Mouse (Mus musculus) erythroid progenitor cell, adult 5-6 weeks (primary cell): ENCODE results near the gene Ereg. TPM values are rescaled to one million over a fixed set of nuclear protein-coding genes. Genes with fewer than 3 reads are reported as not detected.

ENCODE experiments used
- ATAC-seq: replicated peaks from 2 replicates; pipeline ENCODE4 v1.8.0; 2016; ENCODE audit warnings: moderate number of reproducible peaks, mild to moderate bottlenecking, moderate TSS enrichment, inconsistent platforms; ENCODE audit not compliant: poor library complexity, low FRiP score, severe bottlenecking
- total RNA-seq, 2 experiments: library from RNA; stranded (forward) in 1 of 2; stranded (reverse) in 1 of 2; fragments of 150-400 nt in 1 of 2; fragments of 186-747, 209-891 nt in 1 of 2; gene quantifications; 2 replicates each; pipeline versions ENCODE4 v1.2.3 to v1.2.4; 2015 to 2017; ENCODE audit warnings: low replicate concordance in 2 of 2

Gene Ereg
- total RNA-seq, 2 experiments from 2014 or later: not detected

- no peak for ATAC-seq
These were observed 31.8 kb downstream of the Ereg start for GRCm38 (mm10) chr5:91106248-91106647.

- ATAC-seq: no peak
These were observed 35.7 kb downstream of the Ereg start for GRCm38 (mm10) chr5:91110023-91110670.

- ATAC-seq: no peak
These were observed 36.6 kb downstream of the Ereg start for GRCm38 (mm10) chr5:91111019-91111418.

- no peak for ATAC-seq
These were observed 39.5 kb downstream of the Ereg start for GRCm38 (mm10) chr5:91113967-91114366.

- ATAC-seq: no peak
These were observed 40.2 kb downstream of the Ereg start for GRCm38 (mm10) chr5:91114574-91114973.

- ATAC-seq: no peak
These were observed 44.2 kb downstream of the Ereg start for GRCm38 (mm10) chr5:91118618-91119017.

- ATAC-seq: no peak
These were observed 49.0 kb downstream of the Ereg start for GRCm38 (mm10) chr5:91123404-91123803.

- ATAC-seq: no peak
These were observed 49.7 kb downstream of the Ereg start for GRCm38 (mm10) chr5:91124140-91124539.

- no peak for ATAC-seq
These were observed 52.2 kb downstream of the Ereg start for GRCm38 (mm10) chr5:91126623-91127022.

GRCm38 (mm10) chr5:91134961-91135360 is 60.5 kb downstream of the Ereg start:
- ATAC-seq: no peak

- ATAC-seq: no peak
These were observed 64.5 kb downstream of the Ereg start for GRCm38 (mm10) chr5:91138970-91139369.

GRCm38 (mm10) chr5:91139446-91139873 is 65.0 kb downstream of the Ereg start, which contains the start of gene Areg:
Gene Areg, plus strand, starts transcription at chr5:91139599.
- ATAC-seq: no peak

GRCm38 (mm10) chr5:91140896-91141448 is 66.5 kb downstream of the Ereg start:
- no peak for ATAC-seq

Other genes with a start within 250 kb of the Ereg start
- not detected in 2 replicates for gene Cxcl1, start 183.4 kb upstream of the Ereg start, total RNA-seq (2015; ENCODE audit: low replicate concordance)
- not detected in 2 replicates for gene Cxcl1, start 183.4 kb upstream of the Ereg start, total RNA-seq (2017; ENCODE audit: low replicate concordance)
- 2.9 TPM in 1 of 2 replicates, not detected in the other for gene Cxcl2, start 170.8 kb upstream of the Ereg start, total RNA-seq (2015; ENCODE audit: low replicate concordance)
- gene Cxcl2, start 170.8 kb upstream of the Ereg start, total RNA-seq (2017; ENCODE audit: low replicate concordance): 1.1 TPM in 1 of 2 replicates, not detected in the other
- gene Mthfd2l, start 143.5 kb upstream of the Ereg start, total RNA-seq (2015; ENCODE audit: low replicate concordance): not detected in 2 replicates
- 3.7 and 6.5 TPM in 2 replicates for gene Mthfd2l, start 143.5 kb upstream of the Ereg start, total RNA-seq (2017; ENCODE audit: low replicate concordance)
- gene Epgn, start 47.2 kb upstream of the Ereg start, total RNA-seq (2015; ENCODE audit: low replicate concordance): not detected in 2 replicates
- gene Epgn, start 47.2 kb upstream of the Ereg start, total RNA-seq (2017; ENCODE audit: low replicate concordance): not detected in 2 replicates
- not detected in 2 replicates for gene Areg, start 65.0 kb downstream of the Ereg start, total RNA-seq (2015; ENCODE audit: low replicate concordance)
- not detected in 2 replicates for gene Areg, start 65.0 kb downstream of the Ereg start, total RNA-seq (2017; ENCODE audit: low replicate concordance)